Mouse (Mus musculus) lung, embryonic 14.5 days (tissue): ENCODE data around the gene Msi1. TPM values are rescaled to one million over a fixed set of nuclear protein-coding genes. Genes with fewer than 3 reads are reported as not detected.

Experiments
- ATAC-seq: fragments of 200-750 bp; cut with Nextera tagmentation; 2 replicates; pipeline ENCODE4 v1.8.0; 2017; ENCODE audit warnings: mild to moderate bottlenecking, moderate TSS enrichment, moderate library complexity; ENCODE audit not compliant: insufficient read depth
- DNase-seq: peaks from one replicate; pipeline ENCODE4 v3.0.0-alpha.2; 2015
- H3K27ac ChIP-seq: fragments of 300-500 bp; sonication (generic); 2 replicates; pipeline ENCODE4 v1.5.1; 2014; ENCODE audit warnings: low read depth, mild to moderate bottlenecking, moderate library complexity
- H3K27me3 ChIP-seq: fragments of 300-500 bp; sonication (generic); 2 replicates; pipeline ENCODE4 v1.6.1; 2014; ENCODE audit warnings: low read length, control low read depth; ENCODE audit not compliant: insufficient read depth
- H3K36me3 ChIP-seq: fragments of 300-500 bp; sonication (generic); 2 replicates; pipeline ENCODE4 v1.6.1; 2014; ENCODE audit warnings: control low read depth; ENCODE audit not compliant: insufficient read depth
- H3K4me1 ChIP-seq: fragments of 300-500 bp; sonication (generic); 2 replicates; pipeline ENCODE4 v1.6.1; 2014; ENCODE audit warnings: antibody characterized with exemption, control low read depth; ENCODE audit not compliant: insufficient read depth
- H3K4me2 ChIP-seq: fragments of 300-500 bp; sonication (generic); 2 replicates; pipeline ENCODE4 v1.6.1; 2014; ENCODE audit warnings: mild to moderate bottlenecking
- H3K4me3 ChIP-seq: fragments of 300-500 bp; sonication (generic); 2 replicates; pipeline ENCODE4 v1.5.1; 2014; ENCODE audit warnings: low read depth, low read length
- H3K9ac ChIP-seq: fragments of 300-500 bp; sonication (generic); 2 replicates; pipeline ENCODE4 v1.6.1; 2014
- H3K9me3 ChIP-seq: fragments of 300-500 bp; sonication (generic); 2 replicates; pipeline ENCODE4 v1.6.1; 2016; ENCODE audit warnings: low read depth, low read length, control low read depth
- CTCF ChIP-seq: IDR thresholded peaks from 2 replicates; pipeline ENCODE4 v1.5.1; 2016; ENCODE audit warnings: antibody characterized with exemption, low read depth
- WGBS: fragments of 180-500 bp; shearing (Covaris S2); extraction: QIAGEN DNeasy Blood & Tissue Kit; methylation state at CpG from one replicate; pipeline ENCODE4 v1.1.7; 2014; 5-methylcytosine and 5-hydroxymethylcytosine counted together
- polyA plus RNA-seq: library from polyadenylated mRNA; unstranded; fragments of >200 nt; fragmentation: Nextera tagmentation; extraction: Ambion mirVana; gene quantifications from 2 replicates; pipeline ENCODE4 v1.2.1, GENCODE M21; 2014

The Msi1 gene
- polyA plus RNA-seq, 1 experiment from 2014 or later: 21.2 TPM

- TF ChIP-seq CTCF: no peak
- no peaks in the 10 kb centered on the region for H3K27me3 ChIP-seq
- H3K9me3 ChIP-seq: no peaks in the 10 kb centered on the region
- H3K27ac ChIP-seq: no peak overlapping the region
- DNase-seq: no peak
- H3K4me3 ChIP-seq: no peak overlapping the region
- H3K4me1 ChIP-seq: 0 out of 2 replicates have a peak, but pooled peaks cover 3% of the 10 kb centered on the region
- H3K4me2 ChIP-seq: no peak overlapping the region
- ATAC-seq: no peak
- WGBS: 44% methylated on average over 9 of the region's 9 CpGs
- no peaks in the 10 kb centered on the region for H3K36me3 ChIP-seq
- H3K9ac ChIP-seq: no peak overlapping the region
Observed at GRCm38 (mm10) chr5:115498307-115499240, 69.2 kb downstream of the Msi1 start.

GRCm38 (mm10) chr5:115500383-115500935 is 71.1 kb downstream of the Msi1 start:
- 71% methylated on average over 12 of the region's 12 CpGs for WGBS

DNA sequence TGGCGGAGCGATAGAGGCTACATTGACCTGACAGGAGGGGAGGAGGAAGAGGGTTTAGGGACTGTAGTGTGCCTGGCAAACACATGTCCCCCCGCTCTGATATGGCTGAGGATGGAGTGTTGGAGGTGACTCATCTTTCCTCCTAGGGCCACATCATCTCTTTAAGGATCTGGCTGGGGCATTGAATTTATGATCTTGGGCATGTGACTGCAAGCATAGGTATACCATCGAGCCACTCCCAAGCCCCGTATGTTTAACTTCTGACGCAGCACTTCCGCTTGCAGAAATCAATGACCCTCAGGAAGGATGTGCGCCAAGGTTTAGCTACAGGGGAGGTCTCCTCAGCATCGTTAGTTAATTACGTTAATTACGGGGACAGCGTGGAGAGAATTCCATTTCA is 73.6 kb downstream of the Msi1 start:
- Histone ChIP-seq H3K9me3 (no peaks in the 10 kb centered on the region), H3K36me3 (no peaks in the 10 kb centered on the region), H3K4me2 (no peak overlapping the region), H3K4me1 (peaks cover 8% of the 10 kb centered on the region; the same call in 1 of the 2 replicates), H3K4me3 (no peak overlapping the region), H3K27ac (no peak overlapping the region), H3K9ac (no peak overlapping the region), H3K27me3 (no peaks in the 10 kb centered on the region)
- no peak for TF ChIP-seq CTCF
- DNase-seq (no peak), ATAC-seq (no peak)
- WGBS: 46% methylated on average over 12 of the region's 12 CpGs

More at GRCm38 (mm10) chr5:115500383-115500935, 71.1 kb downstream of the Msi1 start:
- Histone ChIP-seq H3K27me3 (no peaks in the 10 kb centered on the region), H3K4me3 (no peak overlapping the region), H3K9ac (no peak overlapping the region), H3K36me3 (no peaks in the 10 kb centered on the region), H3K27ac (no peak overlapping the region), H3K4me2 (no peak overlapping the region), H3K9me3 (no peaks in the 10 kb centered on the region), H3K4me1 (no peaks in the 10 kb centered on the region)
- no peak for TF ChIP-seq CTCF
- no peak for ATAC-seq
- no peak for DNase-seq

Other genes starting within 250 kb of the Msi1 start
- 2.4 and 2.6 TPM in 2 replicates for gene Cabp1, start 235.2 kb upstream of the Msi1 start, polyA plus RNA-seq
- 111 TPM in 2 replicates for gene Pop5, start 193.8 kb upstream of the Msi1 start, polyA plus RNA-seq
- gene Rnf10, start 156.7 kb upstream of the Msi1 start, polyA plus RNA-seq: 92.5 and 97.2 TPM in 2 replicates
- gene Coq5, start 149.9 kb upstream of the Msi1 start, polyA plus RNA-seq: 39.2 and 40.7 TPM in 2 replicates
- 1,568 and 1,614 TPM in 2 replicates for gene Dynll1, start 128.6 kb upstream of the Msi1 start, polyA plus RNA-seq
- gene Srsf9, start 102.4 kb upstream of the Msi1 start, polyA plus RNA-seq: 286 and 291 TPM in 2 replicates
- 35.0 and 37.5 TPM in 2 replicates for gene Gatc, start 88.4 kb upstream of the Msi1 start, polyA plus RNA-seq
- 61.9 and 62.6 TPM in 2 replicates for gene Triap1, start 88.4 kb upstream of the Msi1 start, polyA plus RNA-seq
- gene Cox6a1, start 80.6 kb upstream of the Msi1 start, polyA plus RNA-seq: 842 and 846 TPM in 2 replicates
- 4.5 and 5.6 TPM in 2 replicates for gene Pla2g1b, start 36.7 kb downstream of the Msi1 start, polyA plus RNA-seq
- gene Sirt4, start 55.1 kb downstream of the Msi1 start, polyA plus RNA-seq: 22.8 and 23.9 TPM in 2 replicates
- gene Pxn, start 77.1 kb downstream of the Msi1 start, polyA plus RNA-seq: 22.3 and 25.2 TPM in 2 replicates
- 1,859 and 1,954 TPM in 2 replicates for gene Rplp0, start 129.9 kb downstream of the Msi1 start, polyA plus RNA-seq
- gene Gcn1l1, start 135.7 kb downstream of the Msi1 start, polyA plus RNA-seq: 52.9 and 58.8 TPM in 2 replicates
- gene Rab35, start 202.3 kb downstream of the Msi1 start, polyA plus RNA-seq: 18.8 and 19.9 TPM in 2 replicates